Mouse (Mus musculus): ENCODE measurements at regions not wholly inside any gene's neighbourhood (a gene's known extent, or its start where the extent isn't known, plus 50 kb on each side); places are given as distances from the start of the nearest gene placed in this dataset.

DNA sequence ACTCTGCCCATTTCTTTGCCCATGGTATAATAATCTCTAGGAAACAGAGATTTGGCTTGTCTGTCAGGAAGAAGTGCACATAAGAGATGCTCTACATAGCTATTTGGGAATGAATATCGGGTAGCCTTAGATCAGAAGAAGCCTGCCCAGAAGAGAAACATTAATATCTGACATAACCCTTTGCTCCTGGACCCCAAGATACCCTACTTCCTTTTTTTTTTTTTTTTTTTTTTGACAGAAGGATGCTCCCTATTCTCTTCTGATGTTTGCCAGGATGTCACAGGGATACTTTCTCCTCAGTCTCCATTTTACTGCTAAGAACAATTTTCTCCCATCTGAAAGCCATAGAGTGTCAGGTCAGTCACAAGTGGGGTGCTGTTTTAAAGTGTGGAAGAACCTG is 1341.4 kb upstream of the A1bg start:
- TF ChIP-seq MAFK (IDR thresholded peaks at IDR 0.05; ENCODE audit: insufficient read depth, low read depth, low read length) (no peak), HCFC1 (IDR thresholded peaks at IDR 0.05; ENCODE audit: borderline replicate concordance, insufficient read depth, low read length) (no peak), ZNF384 (IDR thresholded peaks at IDR 0.05; ENCODE audit: low read depth, low read length) (no peak), CHD2 (IDR thresholded peaks at IDR 0.05; ENCODE audit: low read depth, low read length) (no peak), ZC3H11A (IDR thresholded peaks at IDR 0.05; ENCODE audit: borderline replicate concordance, low read depth, low read length) (no peak)

Data from ES-E14 (cell line).